Mouse (Mus musculus): ENCODE data around the gene Esrrg. TPM values are rescaled to one million over a fixed set of nuclear protein-coding genes. Genes with fewer than 3 reads are reported as not detected.

The Esrrg gene
- polyA plus RNA-seq, 1 experiment from 2014 or later = 34.2 TPM

GRCm38 (mm10) chr1:187740531-187740930 is 131.9 kb downstream of the Esrrg start:
- no peaks in the 10 kb centered on the region for H3K27me3 ChIP-seq (ENCODE audit: control insufficient read depth, insufficient read depth, low read length)
- peak overlapping the region; percentile 11 for H3K4me2 ChIP-seq
- no peak overlapping the region for H3K4me3 ChIP-seq (ENCODE audit: low read depth, low read length)
- 0 out of 2 replicates have a peak, but pooled peaks cover under 1% of the 10 kb centered on the region for H3K9me3 ChIP-seq (replicated peaks; ENCODE audit: control insufficient read depth, low read length)
- H3K27ac ChIP-seq (ENCODE audit: low read depth, low read length) = no peak overlapping the region
- peaks cover 19% of the 10 kb centered on the region for H3K4me1 ChIP-seq (ENCODE audit: control insufficient read depth, insufficient read depth, low read length)
- 64% methylated on average over 12 of the region's 12 CpGs for WGBS (ENCODE audit: insufficient replicate concordance)
- ATAC-seq (replicated peaks; ENCODE audit: insufficient number of reproducible peaks, low FRiP score, low TSS enrichment) = no peak
- H3K9ac ChIP-seq (ENCODE audit: low read depth, low read length) = no peak overlapping the region
- H3K36me3 ChIP-seq (ENCODE audit: control insufficient read depth, insufficient read depth, low read length) = no peaks in the 10 kb centered on the region

- WGBS (ENCODE audit: insufficient replicate concordance) = 59% methylated on average over 7 of the region's 7 CpGs
- no peak overlapping the region for H3K4me2 ChIP-seq
- no peaks in the 10 kb centered on the region for H3K36me3 ChIP-seq (ENCODE audit: control insufficient read depth, insufficient read depth, low read length)
- no peak overlapping the region for H3K4me3 ChIP-seq (ENCODE audit: low read depth, low read length)
- 0 out of 2 replicates have a peak, but pooled peaks cover 2% of the 10 kb centered on the region for H3K9me3 ChIP-seq (replicated peaks; ENCODE audit: control insufficient read depth, low read length)
- H3K4me1 ChIP-seq (ENCODE audit: control insufficient read depth, insufficient read depth, low read length) = peaks cover 15% of the 10 kb centered on the region
- no peak overlapping the region for H3K9ac ChIP-seq (ENCODE audit: low read depth, low read length)
- no peak for ATAC-seq (replicated peaks; ENCODE audit: insufficient number of reproducible peaks, low FRiP score, low TSS enrichment)
- H3K27me3 ChIP-seq (ENCODE audit: control insufficient read depth, insufficient read depth, low read length) = no peaks in the 10 kb centered on the region
- no peak overlapping the region for H3K27ac ChIP-seq (ENCODE audit: low read depth, low read length)
These were observed 132.7 kb downstream of the Esrrg start for GRCm38 (mm10) chr1:187741306-187741705.

GRCm38 (mm10) chr1:187742071-187742470 is 133.5 kb downstream of the Esrrg start:
- Histone ChIP-seq H3K9me3 (replicated peaks; ENCODE audit: control insufficient read depth, low read length) (0 out of 2 replicates have a peak, but pooled peaks cover 2% of the 10 kb centered on the region), H3K36me3 (ENCODE audit: control insufficient read depth, insufficient read depth, low read length) (no peaks in the 10 kb centered on the region), H3K9ac (ENCODE audit: low read depth, low read length) (no peak overlapping the region), H3K27me3 (ENCODE audit: control insufficient read depth, insufficient read depth, low read length) (no peaks in the 10 kb centered on the region), H3K27ac (ENCODE audit: low read depth, low read length) (no peak overlapping the region), H3K4me2 (no peak overlapping the region), H3K4me3 (ENCODE audit: low read depth, low read length) (no peak overlapping the region), H3K4me1 (ENCODE audit: control insufficient read depth, insufficient read depth, low read length) (peaks cover 13% of the 10 kb centered on the region)
- ATAC-seq (replicated peaks; ENCODE audit: insufficient number of reproducible peaks, low FRiP score, low TSS enrichment) = no peak
- WGBS (ENCODE audit: insufficient replicate concordance) = 78% methylated on average over 8 of the region's 8 CpGs

GRCm38 (mm10) chr1:187749294-187749693 is 140.7 kb downstream of the Esrrg start:
- 77% methylated on average over 3 of the region's 3 CpGs for WGBS (ENCODE audit: insufficient replicate concordance)
- Histone ChIP-seq H3K4me3 (ENCODE audit: low read depth, low read length) (no peak overlapping the region), H3K4me1 (ENCODE audit: control insufficient read depth, insufficient read depth, low read length) (no peaks in the 10 kb centered on the region), H3K27me3 (ENCODE audit: control insufficient read depth, insufficient read depth, low read length) (no peaks in the 10 kb centered on the region), H3K27ac (ENCODE audit: low read depth, low read length) (0 out of 2 replicates have a peak overlapping the region, but pooled peaks have one; percentile 46), H3K36me3 (ENCODE audit: control insufficient read depth, insufficient read depth, low read length) (no peaks in the 10 kb centered on the region), H3K4me2 (no peak overlapping the region), H3K9me3 (replicated peaks; ENCODE audit: control insufficient read depth, low read length) (0 out of 2 replicates have a peak, but pooled peaks cover 2% of the 10 kb centered on the region), H3K9ac (ENCODE audit: low read depth, low read length) (no peak overlapping the region)
- no peak for ATAC-seq (replicated peaks; ENCODE audit: insufficient number of reproducible peaks, low FRiP score, low TSS enrichment)

- H3K4me1 ChIP-seq (ENCODE audit: control insufficient read depth, insufficient read depth, low read length) = no peaks in the 10 kb centered on the region
- H3K4me3 ChIP-seq (ENCODE audit: low read depth, low read length) = no peak overlapping the region
- no peaks in the 10 kb centered on the region for H3K36me3 ChIP-seq (ENCODE audit: control insufficient read depth, insufficient read depth, low read length)
- H3K9ac ChIP-seq (ENCODE audit: low read depth, low read length) = no peak overlapping the region
- ATAC-seq (replicated peaks; ENCODE audit: insufficient number of reproducible peaks, low FRiP score, low TSS enrichment) = no peak
- H3K27me3 ChIP-seq (ENCODE audit: control insufficient read depth, insufficient read depth, low read length) = no peaks in the 10 kb centered on the region
- H3K27ac ChIP-seq (ENCODE audit: low read depth, low read length) = 0 out of 2 replicates have a peak overlapping the region, but pooled peaks have one; percentile 46
- 0 out of 2 replicates have a peak, but pooled peaks cover 2% of the 10 kb centered on the region for H3K9me3 ChIP-seq (replicated peaks; ENCODE audit: control insufficient read depth, low read length)
- no peak overlapping the region; the same call in 1 of the 2 replicates for H3K4me2 ChIP-seq
- WGBS (ENCODE audit: insufficient replicate concordance) = 42% methylated on average over 5 of the region's 5 CpGs
These were observed 141.3 kb downstream of the Esrrg start for GRCm38 (mm10) chr1:187749931-187750330.

GRCm38 (mm10) chr1:187755528-187755927 is 146.9 kb downstream of the Esrrg start:
- no peak for ATAC-seq (replicated peaks; ENCODE audit: insufficient number of reproducible peaks, low FRiP score, low TSS enrichment)
- Histone ChIP-seq H3K27me3 (ENCODE audit: control insufficient read depth, insufficient read depth, low read length) (no peaks in the 10 kb centered on the region), H3K4me1 (ENCODE audit: control insufficient read depth, insufficient read depth, low read length) (peaks cover 2% of the 10 kb centered on the region; the same call in 1 of the 2 replicates), H3K36me3 (ENCODE audit: control insufficient read depth, insufficient read depth, low read length) (no peaks in the 10 kb centered on the region), H3K27ac (ENCODE audit: low read depth, low read length) (no peak overlapping the region), H3K4me2 (no peak overlapping the region), H3K9ac (ENCODE audit: low read depth, low read length) (no peak overlapping the region), H3K9me3 (replicated peaks; ENCODE audit: control insufficient read depth, low read length) (no peaks in the 10 kb centered on the region), H3K4me3 (ENCODE audit: low read depth, low read length) (no peak overlapping the region)
- 92% methylated on average over 13 of the region's 13 CpGs for WGBS (ENCODE audit: insufficient replicate concordance)

- H3K9me3 ChIP-seq (replicated peaks; ENCODE audit: control insufficient read depth, low read length) = no peaks in the 10 kb centered on the region
- H3K27me3 ChIP-seq (ENCODE audit: control insufficient read depth, insufficient read depth, low read length) = no peaks in the 10 kb centered on the region
- no peaks in the 10 kb centered on the region for H3K36me3 ChIP-seq (ENCODE audit: control insufficient read depth, insufficient read depth, low read length)
- H3K9ac ChIP-seq (ENCODE audit: low read depth, low read length) = no peak overlapping the region
- H3K4me2 ChIP-seq = no peak overlapping the region
- H3K27ac ChIP-seq (ENCODE audit: low read depth, low read length) = no peak overlapping the region
- no peak for ATAC-seq (replicated peaks; ENCODE audit: insufficient number of reproducible peaks, low FRiP score, low TSS enrichment)
- no peak overlapping the region for H3K4me3 ChIP-seq (ENCODE audit: low read depth, low read length)
- WGBS (ENCODE audit: insufficient replicate concordance) = 83% methylated on average over 1 of the region's 1 CpGs
- H3K4me1 ChIP-seq (ENCODE audit: control insufficient read depth, insufficient read depth, low read length) = peaks cover 5% of the 10 kb centered on the region; the same call in 1 of the 2 replicates
These were observed 149.4 kb downstream of the Esrrg start for GRCm38 (mm10) chr1:187757981-187758380.

GRCm38 (mm10) chr1:187758546-187758945 is 150.0 kb downstream of the Esrrg start:
- WGBS (ENCODE audit: insufficient replicate concordance) = 65% methylated on average over 3 of the region's 3 CpGs
- ATAC-seq (replicated peaks; ENCODE audit: insufficient number of reproducible peaks, low FRiP score, low TSS enrichment) = no peak

GRCm38 (mm10) chr1:187759536-187759935 is 150.9 kb downstream of the Esrrg start:
- 74% methylated on average over 3 of the region's 3 CpGs for WGBS (ENCODE audit: insufficient replicate concordance)
- ATAC-seq (replicated peaks; ENCODE audit: insufficient number of reproducible peaks, low FRiP score, low TSS enrichment) = no peak

More at GRCm38 (mm10) chr1:187758546-187758945, 150.0 kb downstream of the Esrrg start:
- no peak overlapping the region for H3K9ac ChIP-seq (ENCODE audit: low read depth, low read length)
- no peak overlapping the region for H3K27ac ChIP-seq (ENCODE audit: low read depth, low read length)
- H3K27me3 ChIP-seq (ENCODE audit: control insufficient read depth, insufficient read depth, low read length) = no peaks in the 10 kb centered on the region
- H3K4me1 ChIP-seq (ENCODE audit: control insufficient read depth, insufficient read depth, low read length) = peaks cover 5% of the 10 kb centered on the region; the same call in 1 of the 2 replicates
- H3K9me3 ChIP-seq (replicated peaks; ENCODE audit: control insufficient read depth, low read length) = no peaks in the 10 kb centered on the region
- H3K36me3 ChIP-seq (ENCODE audit: control insufficient read depth, insufficient read depth, low read length) = no peaks in the 10 kb centered on the region
- H3K4me2 ChIP-seq = no peak overlapping the region
- no peak overlapping the region for H3K4me3 ChIP-seq (ENCODE audit: low read depth, low read length)

More at GRCm38 (mm10) chr1:187759536-187759935, 150.9 kb downstream of the Esrrg start:
- H3K36me3 ChIP-seq (ENCODE audit: control insufficient read depth, insufficient read depth, low read length) = no peaks in the 10 kb centered on the region
- no peak overlapping the region for H3K4me3 ChIP-seq (ENCODE audit: low read depth, low read length)
- no peak overlapping the region for H3K4me2 ChIP-seq
- H3K27ac ChIP-seq (ENCODE audit: low read depth, low read length) = no peak overlapping the region
- H3K9me3 ChIP-seq (replicated peaks; ENCODE audit: control insufficient read depth, low read length) = no peaks in the 10 kb centered on the region
- peaks cover 5% of the 10 kb centered on the region; the same call in 1 of the 2 replicates for H3K4me1 ChIP-seq (ENCODE audit: control insufficient read depth, insufficient read depth, low read length)
- no peak overlapping the region for H3K9ac ChIP-seq (ENCODE audit: low read depth, low read length)
- H3K27me3 ChIP-seq (ENCODE audit: control insufficient read depth, insufficient read depth, low read length) = no peaks in the 10 kb centered on the region

Measured in heart, embryonic 11.5 days (tissue).